Mouse (Mus musculus): ENCODE data around the gene Dlx2. TPM values are rescaled to one million over a fixed set of nuclear protein-coding genes. Genes with fewer than 3 reads are reported as not detected.

Dlx2 gene
- polyA plus RNA-seq, 1 experiment = not detected

- TF ChIP-seq EP300 (IDR thresholded peaks at IDR 0.05; ENCODE audit: insufficient read depth, low read depth, low read length) = no peak
- TF ChIP-seq CTCF (IDR thresholded peaks at IDR 0.05; ENCODE audit: low read depth, low read length) = no peak
- no peak for TF ChIP-seq POLR2A (IDR thresholded peaks at IDR 0.05; ENCODE audit: insufficient read depth, low read length)
- H3K4me3 ChIP-seq (ENCODE audit: low read depth, low read length) = no peak overlapping the region
- no peak overlapping the region for H3K27ac ChIP-seq (ENCODE audit: insufficient read depth, low read length)
- peaks cover 50% of the 10 kb centered on the region for H3K27me3 ChIP-seq (ENCODE audit: control insufficient read depth, insufficient read depth, low read length, poor library complexity, severe bottlenecking)
- no peaks in the 10 kb centered on the region for H3K4me1 ChIP-seq (ENCODE audit: control insufficient read depth, insufficient read depth, low read length)
- H3K36me3 ChIP-seq (ENCODE audit: control insufficient read depth, insufficient read depth, low read length, poor library complexity, severe bottlenecking) = no peaks in the 10 kb centered on the region
- no peak overlapping the region for H3K9ac ChIP-seq (ENCODE audit: low read depth, poor library complexity, severe bottlenecking)
- no peaks in the 10 kb centered on the region for H3K9me3 ChIP-seq (replicated peaks; ENCODE audit: control insufficient read depth, insufficient read depth, low read length, poor library complexity, severe bottlenecking)
These were observed 13.5 kb downstream of the Dlx2 start for GRCm38 (mm10) chr2:71533094-71533493.

GRCm38 (mm10) chr2:71531990-71532970, 14.3 kb downstream of the Dlx2 start:
- peak overlapping the region; percentile 13; the same call in 1 of the 2 replicates for H3K4me3 ChIP-seq (ENCODE audit: low read depth, low read length)

GRCm38 (mm10) chr2:71531124-71531590, 15.4 kb downstream of the Dlx2 start:
- Histone ChIP-seq H3K4me1 (ENCODE audit: control insufficient read depth, insufficient read depth, low read length) (no peaks in the 10 kb centered on the region), H3K4me3 (ENCODE audit: low read depth, low read length) (no peak overlapping the region), H3K9me3 (replicated peaks; ENCODE audit: control insufficient read depth, insufficient read depth, low read length, poor library complexity, severe bottlenecking) (no peaks in the 10 kb centered on the region), H3K36me3 (ENCODE audit: control insufficient read depth, insufficient read depth, low read length, poor library complexity, severe bottlenecking) (no peaks in the 10 kb centered on the region), H3K27me3 (ENCODE audit: control insufficient read depth, insufficient read depth, low read length, poor library complexity, severe bottlenecking) (peaks cover 38% of the 10 kb centered on the region), H3K9ac (ENCODE audit: low read depth, poor library complexity, severe bottlenecking) (no peak overlapping the region), H3K27ac (ENCODE audit: insufficient read depth, low read length) (no peak overlapping the region)
- TF ChIP-seq EP300 (IDR thresholded peaks at IDR 0.05; ENCODE audit: insufficient read depth, low read depth, low read length) (no peak), POLR2A (IDR thresholded peaks at IDR 0.05; ENCODE audit: insufficient read depth, low read length) (no peak)

More at GRCm38 (mm10) chr2:71531990-71532970, 14.3 kb downstream of the Dlx2 start:
- no peak for TF ChIP-seq CTCF (IDR thresholded peaks at IDR 0.05; ENCODE audit: low read depth, low read length)
- TF ChIP-seq EP300 (IDR thresholded peaks at IDR 0.05; ENCODE audit: insufficient read depth, low read depth, low read length) = no peak
- no peak for TF ChIP-seq POLR2A (IDR thresholded peaks at IDR 0.05; ENCODE audit: insufficient read depth, low read length)
- Histone ChIP-seq H3K27me3 (ENCODE audit: control insufficient read depth, insufficient read depth, low read length, poor library complexity, severe bottlenecking) (peaks cover 48% of the 10 kb centered on the region), H3K4me1 (ENCODE audit: control insufficient read depth, insufficient read depth, low read length) (no peaks in the 10 kb centered on the region), H3K36me3 (ENCODE audit: control insufficient read depth, insufficient read depth, low read length, poor library complexity, severe bottlenecking) (no peaks in the 10 kb centered on the region), H3K27ac (ENCODE audit: insufficient read depth, low read length) (no peak overlapping the region), H3K9me3 (replicated peaks; ENCODE audit: control insufficient read depth, insufficient read depth, low read length, poor library complexity, severe bottlenecking) (no peaks in the 10 kb centered on the region), H3K9ac (ENCODE audit: low read depth, poor library complexity, severe bottlenecking) (no peak overlapping the region)

GRCm38 (mm10) chr2:71530391-71531123, 16.0 kb downstream of the Dlx2 start:
- H3K4me3 ChIP-seq (ENCODE audit: low read depth, low read length) = peak overlapping the region; percentile 79
- no peaks in the 10 kb centered on the region for H3K36me3 ChIP-seq (ENCODE audit: control insufficient read depth, insufficient read depth, low read length, poor library complexity, severe bottlenecking)
- no peaks in the 10 kb centered on the region for H3K4me1 ChIP-seq (ENCODE audit: control insufficient read depth, insufficient read depth, low read length)
- H3K9me3 ChIP-seq (replicated peaks; ENCODE audit: control insufficient read depth, insufficient read depth, low read length, poor library complexity, severe bottlenecking) = no peaks in the 10 kb centered on the region
- no peak for TF ChIP-seq POLR2A (IDR thresholded peaks at IDR 0.05; ENCODE audit: insufficient read depth, low read length)
- TF ChIP-seq CTCF (IDR thresholded peaks at IDR 0.05; ENCODE audit: low read depth, low read length) = no peak
- TF ChIP-seq EP300 (IDR thresholded peaks at IDR 0.05; ENCODE audit: insufficient read depth, low read depth, low read length) = no peak
- H3K9ac ChIP-seq (ENCODE audit: low read depth, poor library complexity, severe bottlenecking) = no peak overlapping the region
- H3K27me3 ChIP-seq (ENCODE audit: control insufficient read depth, insufficient read depth, low read length, poor library complexity, severe bottlenecking) = peaks cover 36% of the 10 kb centered on the region
- no peak overlapping the region for H3K27ac ChIP-seq (ENCODE audit: insufficient read depth, low read length)

- Histone ChIP-seq H3K4me3 (ENCODE audit: low read depth, low read length) (peak overlapping the region; percentile 79), H3K36me3 (ENCODE audit: control insufficient read depth, insufficient read depth, low read length, poor library complexity, severe bottlenecking) (no peaks in the 10 kb centered on the region), H3K9ac (ENCODE audit: low read depth, poor library complexity, severe bottlenecking) (peak overlapping the region; percentile 42), H3K27ac (ENCODE audit: insufficient read depth, low read length) (no peak overlapping the region), H3K9me3 (replicated peaks; ENCODE audit: control insufficient read depth, insufficient read depth, low read length, poor library complexity, severe bottlenecking) (no peaks in the 10 kb centered on the region), H3K4me1 (ENCODE audit: control insufficient read depth, insufficient read depth, low read length) (no peaks in the 10 kb centered on the region), H3K27me3 (ENCODE audit: control insufficient read depth, insufficient read depth, low read length, poor library complexity, severe bottlenecking) (peaks cover 35% of the 10 kb centered on the region)
- no peak for TF ChIP-seq EP300 (IDR thresholded peaks at IDR 0.05; ENCODE audit: insufficient read depth, low read depth, low read length)
- no peak for TF ChIP-seq CTCF (IDR thresholded peaks at IDR 0.05; ENCODE audit: low read depth, low read length)
- no peak for TF ChIP-seq POLR2A (IDR thresholded peaks at IDR 0.05; ENCODE audit: insufficient read depth, low read length)
These were observed 16.8 kb downstream of the Dlx2 start for GRCm38 (mm10) chr2:71529511-71530351.
